Mouse (Mus musculus) C2C12 (cell line): ENCODE results near the gene Fxyd4.

ENCODE experiments used
- CEBPB ChIP-seq: IDR thresholded peaks from one replicate; pipeline ENCODE4 v1.6.1; 2011; ENCODE audit warnings: low read depth, mild to moderate bottlenecking, control low read depth, moderate library complexity
- CTCF ChIP-seq: IDR thresholded peaks from one replicate; pipeline ENCODE4 v1.5.1; 2011; ENCODE audit not compliant: control insufficient read depth, insufficient read depth, insufficient read length
- MAX ChIP-seq: IDR thresholded peaks from one replicate; pipeline ENCODE4 v1.6.1; 2011; ENCODE audit warnings: mild to moderate bottlenecking, control low read depth
- MYOD1 ChIP-seq: IDR thresholded peaks from one replicate; pipeline ENCODE4 v1.6.1; 2011; ENCODE audit warnings: low read depth; ENCODE audit not compliant: control insufficient read depth, insufficient read length
- MYOG ChIP-seq: IDR thresholded peaks from one replicate; pipeline ENCODE4 v1.6.1; 2011; ENCODE audit not compliant: control insufficient read depth, insufficient read length; ENCODE audit errors: extremely low read depth
- USF1 ChIP-seq: IDR thresholded peaks from one replicate; pipeline ENCODE4 v1.6.1; 2011; ENCODE audit warnings: low read depth, mild to moderate bottlenecking, control low read depth, moderate library complexity

DNA sequence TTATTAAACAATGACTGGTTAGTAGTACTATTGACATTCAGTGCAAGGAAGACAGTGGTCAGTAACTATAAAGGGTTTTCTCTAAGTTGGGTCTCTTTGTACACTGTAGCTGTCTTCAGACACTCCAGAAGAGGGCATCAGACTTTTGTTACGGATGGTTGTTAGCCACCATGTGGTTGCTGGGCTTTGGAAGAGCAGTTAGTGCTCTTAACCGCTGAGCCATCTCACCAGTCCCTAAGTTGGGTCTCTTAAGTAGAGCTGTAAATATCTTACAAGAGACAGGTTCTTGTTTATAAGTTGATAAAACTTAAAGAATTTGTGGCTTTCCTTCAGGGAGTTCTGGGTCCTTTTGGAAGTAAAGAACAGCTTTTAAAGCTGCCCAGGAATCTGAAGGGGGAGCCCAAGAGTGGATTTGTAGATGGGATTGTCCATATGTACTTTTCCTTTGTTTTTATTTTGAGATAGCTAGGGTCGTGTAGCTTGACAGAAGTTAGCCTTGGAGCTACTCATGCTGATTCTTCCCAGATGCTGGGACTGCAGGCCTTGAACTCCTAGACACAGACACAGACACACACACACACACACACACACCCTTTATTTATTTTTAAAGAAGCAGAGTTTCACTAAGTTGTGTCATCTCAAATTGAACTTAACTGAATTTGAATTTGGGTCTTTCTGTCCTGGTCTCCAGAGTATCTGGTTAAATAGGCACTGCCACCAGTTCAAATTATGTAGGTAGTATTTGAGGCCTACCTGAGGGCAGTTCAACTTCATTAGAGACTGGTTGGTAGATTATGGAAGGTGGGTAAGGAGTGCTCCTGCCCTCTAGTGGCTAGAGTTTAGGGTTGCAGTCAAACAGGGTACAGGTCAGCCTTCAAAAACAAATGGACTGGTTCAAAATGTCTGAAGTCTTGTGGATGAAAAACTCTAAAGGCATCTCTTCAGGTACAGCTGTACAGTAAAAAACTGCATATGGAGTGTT is 16.5 kb downstream of the Fxyd4 start:
- no peak for TF ChIP-seq USF1
- no peak for TF ChIP-seq CTCF
- no peak for TF ChIP-seq MAX
- TF ChIP-seq CEBPB, result no peak
- TF ChIP-seq MYOG, result no peak
- TF ChIP-seq MYOD1, result no peak
